Comparison of ENCODE assay signal across 7 mouse cellular contexts in the genomic region with DNA sequence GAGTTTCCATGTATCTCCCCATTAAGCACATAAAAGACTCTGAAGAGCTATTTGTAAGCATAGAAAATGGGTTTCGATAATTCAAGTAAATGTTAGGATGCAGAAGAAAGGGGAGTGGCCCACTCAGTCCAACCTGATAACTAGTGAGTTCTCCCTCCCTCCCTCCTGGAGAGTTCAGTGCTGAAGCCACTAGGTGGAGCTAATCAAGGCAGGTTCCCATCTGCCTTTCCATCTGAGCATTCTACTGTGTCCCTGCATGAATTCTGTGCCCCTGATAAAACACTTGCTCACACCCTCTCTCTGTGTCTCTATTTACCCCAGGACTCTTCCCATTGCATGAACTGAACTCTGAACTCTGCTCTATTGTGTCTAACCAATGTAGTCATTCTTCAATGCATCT. TPM values are rescaled to one million over a fixed set of nuclear protein-coding genes. Genes with fewer than 3 reads are reported as not detected.
A peak's percentile ranks its signal among the peaks of the same experiment; 100 is the strongest.
DNase-seq lines count a peak whose midpoint lies in the region; ATAC-seq and TF ChIP-seq lines count a peak whose summit lies in the region.

No protein-coding gene starts in this region.

- H3K79me2 ChIP-seq in CH12.LX (replicated peaks; ENCODE audit: control insufficient read depth, extremely low read depth, insufficient read depth, poor library complexity, severe bottlenecking), result no peaks in the 10 kb centered on the region

- in situ Hi-C loops in CH12.LX (cut with MboI; ENCODE audit: low pct_ligation_motif_present, low pct_unique_long_range_greater_than_20kb, low sequenced_read_pairs), result no loop called here

- H3K36me3 ChIP-seq in CH12.LX (replicated peaks in 1 of 2; ENCODE audit: control insufficient read depth in 1 of 2, insufficient read depth in 1 of 2, low read length in 1 of 2) (no peaks in the 10 kb centered on the region), G1E (replicated peaks) (no peaks in the 10 kb centered on the region)
- no peaks in the 10 kb centered on the region for H3K36me3 ChIP-seq in heart, embryonic 11.5 days (ENCODE audit: control insufficient read depth, insufficient read depth, low read length)

- 62% methylated on average over 1 of the region's 1 CpGs for WGBS in heart, embryonic 11.5 days (ENCODE audit: insufficient replicate concordance)

- ATAC-seq in G1E (ENCODE audit: extremely low read depth, insufficient number of reproducible peaks, low FRiP score, poor library complexity, severe bottlenecking), result peak; percentile 79
- ATAC-seq in heart, embryonic 11.5 days (replicated peaks; ENCODE audit: insufficient number of reproducible peaks, low FRiP score, low TSS enrichment), result no peak

- dilution Hi-C loops in CH12.LX (cut with MboI; ENCODE audit: extremely low pct_ligation_motif_present, extremely low pct_unique_long_range_greater_than_20kb, low sequenced_read_pairs), result no loop called here

- DNase-seq in layer of hippocampus, adult 11-12 months (ENCODE audit: low spot score), result peak; percentile 26
- no peak for DNase-seq in layer of hippocampus, adult 9-10 months (ENCODE audit: low spot score)
- DNase-seq in CH12.LX (ENCODE audit: extremely low read depth) (peak; percentile 34), G1E (ENCODE audit: low spot score) (peak; percentile 40)
- peak; percentile 12 to 24 for DNase-seq in left cerebral cortex, postnatal 25 days (ENCODE audit: low spot score in 2 of 2)
- no peak for DNase-seq in spleen, postnatal 10 days (ENCODE audit: low spot score in 2 of 2)

- no peak overlapping the region for H3K9ac ChIP-seq in CH12.LX (ENCODE audit: insufficient read depth, low read depth)
- H3K9ac ChIP-seq in heart, embryonic 11.5 days (ENCODE audit: low read depth, low read length), result no peak overlapping the region

- no peak overlapping the region for H3K4me3 ChIP-seq in CH12.LX (replicated peaks in 1 of 3; ENCODE audit: low read depth in 2 of 3, low read length in 2 of 3, poor library complexity in 1 of 3)
- no peak overlapping the region for H3K4me3 ChIP-seq in G1E (ENCODE audit: low read depth, low read length)
- no peak overlapping the region for H3K4me3 ChIP-seq in heart, embryonic 11.5 days (ENCODE audit: low read depth, low read length)

- H3K9me3 ChIP-seq in CH12.LX (replicated peaks; ENCODE audit: low read length) (no peaks in the 10 kb centered on the region), G1E (replicated peaks) (no peaks in the 10 kb centered on the region)
- H3K9me3 ChIP-seq in heart, embryonic 11.5 days (replicated peaks; ENCODE audit: control insufficient read depth, low read length), result no peaks in the 10 kb centered on the region

- TF ChIP-seq POLR2A in CH12.LX (IDR thresholded peaks at IDR 0.05; ENCODE audit: low read depth, low read length), result no peak

- peak; percentile 10 for TF ChIP-seq RAD21 in CH12.LX (IDR thresholded peaks at IDR 0.05; ENCODE audit: low read depth, low read length)

- H3K27me3 ChIP-seq in CH12.LX (replicated peaks), result no peaks in the 10 kb centered on the region
- H3K27me3 ChIP-seq in G1E (ENCODE audit: insufficient read depth, low read length), result no peaks in the 10 kb centered on the region
- H3K27me3 ChIP-seq in heart, embryonic 11.5 days (ENCODE audit: control insufficient read depth, insufficient read depth, low read length), result no peaks in the 10 kb centered on the region

- no peak for TF ChIP-seq EP300 in CH12.LX (IDR thresholded peaks at IDR 0.05; ENCODE audit: low read length)

- TF ChIP-seq CTCF in CH12.LX (conservative IDR thresholded peaks at IDR 0.05 in 1 of 2, IDR thresholded peaks at IDR 0.05 in 1 of 2; ENCODE audit: low read depth in 2 of 2, low read length in 2 of 2) (peak; percentile 57 to 61; a peak in 3 of 4 replicates), G1E (IDR thresholded peaks at IDR 0.05; ENCODE audit: low read depth, low read length) (peak; percentile 53)

- no peak overlapping the region for H3K4me2 ChIP-seq in CH12.LX (ENCODE audit: insufficient read depth, low read depth, poor library complexity, severe bottlenecking)
- no peak overlapping the region for H3K4me2 ChIP-seq in heart, embryonic 11.5 days

- intact Hi-C loops in left cerebral cortex, postnatal 25 days (cut with DNase I), result loop anchor here (5.0 kb wide), 1 partner anchor 94 kb away; no protein-coding TSS in a partner anchor

- H3K4me1 ChIP-seq in CH12.LX (ENCODE audit: control insufficient read depth in 1 of 2, insufficient read depth in 2 of 2) (no peaks in the 10 kb centered on the region), G1E (ENCODE audit: insufficient read depth, low read depth, low read length) (peaks cover 7% of the 10 kb centered on the region; the same call in 1 of the 2 replicates)
- H3K4me1 ChIP-seq in heart, embryonic 11.5 days (ENCODE audit: control insufficient read depth, insufficient read depth, low read length), result no peaks in the 10 kb centered on the region

- H3K27ac ChIP-seq in CH12.LX (ENCODE audit: insufficient read depth, low read depth), result no peak overlapping the region
- H3K27ac ChIP-seq in heart, embryonic 11.5 days (ENCODE audit: low read depth, low read length), result no peak overlapping the region

TF ChIP-seq in CH12.LX, 34 proteins besides CTCF, POLR2A, EP300 and RAD21:
- TF ChIP-seq MYC (IDR thresholded peaks at IDR 0.05; ENCODE audit: low read depth, low read length), result no peak
- peak; percentile 24 for TF ChIP-seq SMC3 (IDR thresholded peaks at IDR 0.05; ENCODE audit: low read depth, low read length)
- TF ChIP-seq E2F4 (IDR thresholded peaks at IDR 0.05; ENCODE audit: insufficient replicate concordance, low read depth, low read length), result no peak
- TF ChIP-seq USF2 (conservative IDR thresholded peaks at IDR 0.05; ENCODE audit: low read depth, low read length), result no peak
- TF ChIP-seq ZNF384 (IDR thresholded peaks at IDR 0.05; ENCODE audit: low read depth, low read length), result no peak

RNA-seq across cellular contexts. Expression of gene Dbx2, which starts 57.1 kb away (rescaled TPM):
- total RNA-seq in CH12.LX (2012; rRNA removed), result 0.04 and 0.47 TPM in 2 replicates
- total RNA-seq in CH12.LX (2014; rRNA removed), result 0.05 and 0.26 TPM in 2 replicates
- 0.35 and 0.51 TPM in 2 replicates for polyA plus RNA-seq in CH12.LX (2012; ENCODE audit: insufficient read length, low read depth)
- total RNA-seq in G1E (2014; fragmentation: Nextera tagmentation), result 1.1 and 3.2 TPM in 2 replicates
- 0.06 and 0.16 TPM in 2 replicates for total RNA-seq in G1E (2017)
- polyA plus RNA-seq in G1E (2012), result 0.13 and 0.14 TPM in 2 replicates
- total RNA-seq in left cerebral cortex, postnatal 25 days (2021), result 10 to 100 TPM; 23.9 to 28.1 TPM
- polyA plus RNA-seq in heart, embryonic 11.5 days (2014; fragmentation: Nextera tagmentation; extraction: Ambion mirVana), result 0.07 TPM in 1 of 2 replicates, not detected in the other

Comparison
In these comparisons a context has a peak if more than half of its experiments do, and no peak if none do; other contexts are left out.
1. DNase-seq: peak in layer of hippocampus, adult 11-12 months (single experiment), CH12.LX (single experiment), G1E (single experiment) and left cerebral cortex, postnatal 25 days (2 of 2); none in layer of hippocampus, adult 9-10 months (single experiment) and spleen, postnatal 10 days (0 of 2).
2. RNA of gene Dbx2, which starts 57.1 kb away (total RNA-seq): 23.9 to 28.1 TPM in left cerebral cortex, postnatal 25 days; 0.06 to 3.2 TPM in G1E and 0.04 to 0.47 TPM in CH12.LX; every median in the first group is over 4 times any median in the second.